Mouse (Mus musculus): ENCODE measurements at regions not wholly inside any gene's neighbourhood (a gene's known extent, or its start where the extent isn't known, plus 50 kb on each side); places are given as distances from the start of the nearest gene placed in this dataset.

GRCm38 (mm10) chrX:11614237-11614636 is 286.6 kb downstream of the H2al1j start:
- Histone ChIP-seq H3K9ac (ENCODE audit: low read depth, low read length) (no peak overlapping the region), H3K4me1 (ENCODE audit: control insufficient read depth, insufficient read depth, low read length) (no peaks in the 10 kb centered on the region), H3K27me3 (ENCODE audit: control insufficient read depth, insufficient read depth, low read length) (no peaks in the 10 kb centered on the region), H3K27ac (replicated peaks; ENCODE audit: insufficient read depth, low read depth, low read length) (no peak overlapping the region), H3K79me2 (ENCODE audit: control insufficient read depth, insufficient read depth, low read length) (no peaks in the 10 kb centered on the region), H3K36me3 (ENCODE audit: control insufficient read depth, insufficient read depth, low read length) (no peaks in the 10 kb centered on the region), H3K4me3 (ENCODE audit: insufficient read depth, low read depth, low read length) (no peak overlapping the region)
- TF ChIP-seq CTCF (IDR thresholded peaks at IDR 0.05; ENCODE audit: low read depth, low read length) (no peak), POLR2A (IDR thresholded peaks at IDR 0.05; ENCODE audit: extremely low read depth, insufficient read depth, low read length) (no peak)
- WGBS = 11% methylated on average over 8 of the region's 8 CpGs
- no peak for DNase-seq (ENCODE audit: extremely low read depth, low read depth, low spot score)

- H3K4me1 ChIP-seq (ENCODE audit: control insufficient read depth, insufficient read depth, low read length) = peaks cover 2% of the 10 kb centered on the region
- H3K9ac ChIP-seq (ENCODE audit: low read depth, low read length) = no peak overlapping the region; the same call in 1 of the 2 replicates
- no peaks in the 10 kb centered on the region for H3K27me3 ChIP-seq (ENCODE audit: control insufficient read depth, insufficient read depth, low read length)
- no peak overlapping the region for H3K4me3 ChIP-seq (ENCODE audit: insufficient read depth, low read depth, low read length)
- TF ChIP-seq CTCF (IDR thresholded peaks at IDR 0.05; ENCODE audit: low read depth, low read length) = no peak
- no peak for TF ChIP-seq POLR2A (IDR thresholded peaks at IDR 0.05; ENCODE audit: extremely low read depth, insufficient read depth, low read length)
- WGBS = 19% methylated on average over 19 of the region's 19 CpGs
- no peak overlapping the region for H3K27ac ChIP-seq (replicated peaks; ENCODE audit: insufficient read depth, low read depth, low read length)
- no peaks in the 10 kb centered on the region for H3K79me2 ChIP-seq (ENCODE audit: control insufficient read depth, insufficient read depth, low read length)
- no peaks in the 10 kb centered on the region for H3K36me3 ChIP-seq (ENCODE audit: control insufficient read depth, insufficient read depth, low read length)
- peak; percentile 60 for DNase-seq (ENCODE audit: extremely low read depth, low read depth, low spot score)
Observed at GRCm38 (mm10) chrX:11621045-11621763, 293.6 kb downstream of the H2al1j start.

- Histone ChIP-seq H3K4me3 (ENCODE audit: insufficient read depth, low read depth, low read length) (no peak overlapping the region), H3K4me1 (ENCODE audit: control insufficient read depth, insufficient read depth, low read length) (peaks cover 2% of the 10 kb centered on the region; the same call in 1 of the 2 replicates), H3K27ac (replicated peaks; ENCODE audit: insufficient read depth, low read depth, low read length) (no peak overlapping the region), H3K9ac (ENCODE audit: low read depth, low read length) (no peak overlapping the region), H3K27me3 (ENCODE audit: control insufficient read depth, insufficient read depth, low read length) (no peaks in the 10 kb centered on the region), H3K36me3 (ENCODE audit: control insufficient read depth, insufficient read depth, low read length) (no peaks in the 10 kb centered on the region), H3K79me2 (ENCODE audit: control insufficient read depth, insufficient read depth, low read length) (no peaks in the 10 kb centered on the region)
- 59% methylated on average over 10 of the region's 10 CpGs for WGBS
- no peak for DNase-seq (ENCODE audit: extremely low read depth, low read depth, low spot score)
- TF ChIP-seq CTCF (IDR thresholded peaks at IDR 0.05; ENCODE audit: low read depth, low read length) (no peak), POLR2A (IDR thresholded peaks at IDR 0.05; ENCODE audit: extremely low read depth, insufficient read depth, low read length) (no peak)
Observed at GRCm38 (mm10) chrX:11626274-11626878, 298.8 kb downstream of the H2al1j start.

GRCm38 (mm10) chrX:11629362-11629761 is 301.7 kb downstream of the H2al1j start:
- TF ChIP-seq POLR2A (IDR thresholded peaks at IDR 0.05; ENCODE audit: extremely low read depth, insufficient read depth, low read length) (no peak), CTCF (IDR thresholded peaks at IDR 0.05; ENCODE audit: low read depth, low read length) (no peak)
- WGBS = 75% methylated on average over 2 of the region's 2 CpGs
- no peaks in the 10 kb centered on the region for H3K4me1 ChIP-seq (ENCODE audit: control insufficient read depth, insufficient read depth, low read length)
- no peak for DNase-seq (ENCODE audit: extremely low read depth, low read depth, low spot score)
- H3K9ac ChIP-seq (ENCODE audit: low read depth, low read length) = no peak overlapping the region
- no peaks in the 10 kb centered on the region for H3K27me3 ChIP-seq (ENCODE audit: control insufficient read depth, insufficient read depth, low read length)
- H3K79me2 ChIP-seq (ENCODE audit: control insufficient read depth, insufficient read depth, low read length) = no peaks in the 10 kb centered on the region
- no peak overlapping the region for H3K4me3 ChIP-seq (ENCODE audit: insufficient read depth, low read depth, low read length)
- H3K36me3 ChIP-seq (ENCODE audit: control insufficient read depth, insufficient read depth, low read length) = no peaks in the 10 kb centered on the region
- no peak overlapping the region for H3K27ac ChIP-seq (replicated peaks; ENCODE audit: insufficient read depth, low read depth, low read length)

GRCm38 (mm10) chrX:11629906-11630305 is 302.3 kb downstream of the H2al1j start:
- H3K27me3 ChIP-seq (ENCODE audit: control insufficient read depth, insufficient read depth, low read length) = no peaks in the 10 kb centered on the region
- no peak overlapping the region for H3K27ac ChIP-seq (replicated peaks; ENCODE audit: insufficient read depth, low read depth, low read length)
- no peak overlapping the region for H3K4me3 ChIP-seq (ENCODE audit: insufficient read depth, low read depth, low read length)
- no peaks in the 10 kb centered on the region for H3K79me2 ChIP-seq (ENCODE audit: control insufficient read depth, insufficient read depth, low read length)
- DNase-seq (ENCODE audit: extremely low read depth, low read depth, low spot score) = peak; percentile 17
- TF ChIP-seq POLR2A (IDR thresholded peaks at IDR 0.05; ENCODE audit: extremely low read depth, insufficient read depth, low read length) (no peak), CTCF (IDR thresholded peaks at IDR 0.05; ENCODE audit: low read depth, low read length) (peak; percentile 34)
- no peak overlapping the region for H3K9ac ChIP-seq (ENCODE audit: low read depth, low read length)
- no peaks in the 10 kb centered on the region for H3K4me1 ChIP-seq (ENCODE audit: control insufficient read depth, insufficient read depth, low read length)
- WGBS = 0% methylated on average over 1 of the region's 1 CpGs
- no peaks in the 10 kb centered on the region for H3K36me3 ChIP-seq (ENCODE audit: control insufficient read depth, insufficient read depth, low read length)
